Mouse (Mus musculus) cerebellum, adult 11 months (tissue): ENCODE data around the gene Metap2.
A peak's percentile ranks its signal among the peaks of the same experiment; 100 is the strongest.
"Not testable (repeated sequence)": the region's sequence is repeated elsewhere in the genome, so short reads cannot be mapped to it uniquely, and the experiment has no call there.

ENCODE experiments used
- DNase-seq: peaks from one replicate; pipeline ENCODE4 v3.0.0; 2022

Metap2 gene

DNA sequence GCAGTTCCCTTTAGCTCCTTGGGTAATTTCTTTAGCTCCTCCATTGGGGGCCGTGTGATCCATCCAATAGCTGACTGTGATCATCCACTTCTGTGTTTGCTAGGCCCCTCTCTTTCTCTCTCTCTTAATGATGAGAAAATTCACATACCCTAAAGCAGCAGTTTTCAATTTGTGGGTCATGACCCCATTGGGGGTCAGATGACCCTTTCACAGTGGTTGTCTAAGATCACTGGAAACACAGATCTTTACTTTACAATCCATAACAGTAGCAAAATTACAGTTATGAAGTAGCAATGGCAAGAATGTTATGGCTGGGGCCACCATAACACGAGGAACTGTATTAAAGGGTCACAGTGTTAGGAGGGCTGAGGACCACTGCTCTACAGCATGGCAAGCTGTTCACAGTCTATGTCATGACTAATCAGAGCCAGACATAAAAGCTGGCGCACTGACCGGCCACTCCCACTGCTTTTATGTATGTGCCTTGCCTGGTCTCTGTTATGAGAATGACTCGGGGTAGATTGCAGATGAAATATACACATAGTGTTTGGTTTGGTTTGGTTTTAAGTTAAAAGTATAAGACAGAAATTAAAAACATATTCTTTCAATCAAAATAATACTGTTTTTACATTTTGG, 13.0 kb upstream of the Metap2 start:
- DNase-seq: no peak

DNA sequence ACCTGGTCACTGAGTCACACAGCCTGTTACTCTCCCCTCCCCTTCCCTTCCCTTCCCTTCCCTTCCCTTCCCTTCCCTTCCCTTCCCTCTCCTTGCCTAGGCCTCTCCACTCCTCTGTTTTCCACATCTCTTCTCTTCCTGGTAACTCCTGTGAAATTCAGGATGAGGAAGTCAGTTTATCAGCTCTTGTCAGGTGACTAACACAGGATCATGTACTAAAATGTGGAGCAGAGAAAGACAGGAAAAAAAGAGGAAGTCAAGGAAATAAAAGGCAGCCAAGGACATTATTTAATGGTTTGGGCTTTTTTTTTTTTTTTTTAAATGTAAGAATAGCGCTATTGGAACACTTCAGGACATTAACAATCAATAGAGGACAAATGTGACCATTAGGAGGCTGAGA, 12.1 kb upstream of the Metap2 start:
- no peak for DNase-seq

DNA sequence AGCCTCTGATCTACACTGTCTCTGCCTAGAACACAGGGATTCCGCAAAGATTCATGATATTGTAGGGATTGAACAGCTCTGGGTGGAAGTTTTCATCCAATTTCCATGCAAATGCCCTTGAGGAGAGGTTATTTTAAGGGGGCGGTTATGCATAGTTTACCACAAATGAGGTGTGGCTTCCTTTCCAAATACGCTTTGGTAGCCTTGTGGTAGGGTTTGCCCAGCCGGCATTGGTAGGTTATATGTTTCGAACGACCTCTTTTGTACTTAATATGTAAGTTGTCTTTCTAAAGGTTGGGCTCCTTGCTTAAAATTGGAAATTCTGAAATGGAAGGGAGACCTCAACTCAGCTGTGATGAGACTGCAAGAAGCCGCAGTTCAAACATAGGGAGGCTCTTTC, 11.6 kb upstream of the Metap2 start:
- no peak for DNase-seq

DNA sequence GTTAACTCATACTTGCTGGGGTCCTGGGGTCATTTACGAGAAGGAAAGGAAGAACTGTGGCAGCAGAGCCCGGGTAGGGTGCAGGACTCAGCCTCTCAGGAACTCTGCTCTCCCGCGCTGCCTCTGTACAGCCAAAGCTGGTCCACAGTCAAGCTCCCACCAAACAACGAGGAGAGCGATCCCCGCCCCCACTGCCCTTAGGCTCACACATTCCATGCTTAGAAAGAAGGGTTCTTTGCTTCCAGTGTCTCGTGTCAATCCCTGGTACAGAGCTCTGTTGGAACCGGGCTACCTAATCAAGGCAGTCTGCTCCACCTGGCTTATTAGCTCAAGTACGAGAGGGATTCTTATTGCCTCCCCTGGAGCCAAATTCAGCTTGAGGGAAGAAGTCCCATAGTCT, 10.5 kb upstream of the Metap2 start:
- no peak for DNase-seq

DNA sequence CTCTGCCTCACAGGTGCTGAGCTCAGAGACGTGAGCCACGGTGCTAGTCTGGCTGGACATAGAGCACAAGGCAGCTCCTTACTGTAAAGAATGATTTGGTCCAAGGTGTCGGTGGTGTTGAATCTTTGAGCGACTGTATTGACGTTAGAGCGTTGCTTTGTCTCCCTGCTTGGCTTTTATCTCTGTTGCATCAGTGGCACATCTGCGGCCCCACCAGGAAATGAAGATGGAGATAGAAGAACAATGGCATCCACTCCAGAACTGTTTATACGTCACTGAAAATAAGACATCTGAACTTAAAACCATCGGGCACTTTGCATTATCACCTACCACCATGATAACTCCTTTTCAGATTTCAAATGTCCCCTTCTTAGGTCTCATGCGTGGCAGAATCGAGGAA, 3.0 kb upstream of the Metap2 start:
- no peak for DNase-seq

DNA sequence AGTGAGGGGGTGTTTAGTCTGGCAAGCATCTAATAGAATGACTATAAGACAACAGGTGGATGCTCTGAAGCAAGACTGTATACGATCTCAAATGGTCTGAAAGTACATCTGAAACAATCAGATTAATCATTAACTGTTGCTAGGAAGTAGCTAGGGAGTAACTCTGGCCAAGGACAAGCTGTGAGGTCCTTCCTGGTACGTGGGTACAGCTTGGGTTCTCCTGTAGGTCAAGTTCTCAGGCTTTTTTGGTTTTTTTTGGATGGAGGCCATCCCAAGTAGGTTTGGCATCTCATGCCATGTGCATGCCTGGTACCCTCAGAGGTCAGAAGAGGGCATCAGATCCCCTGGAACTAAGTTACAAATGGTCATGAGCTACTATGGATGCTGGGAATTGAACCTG, 2.4 kb upstream of the Metap2 start:
- DNase-seq: no peak

DNA sequence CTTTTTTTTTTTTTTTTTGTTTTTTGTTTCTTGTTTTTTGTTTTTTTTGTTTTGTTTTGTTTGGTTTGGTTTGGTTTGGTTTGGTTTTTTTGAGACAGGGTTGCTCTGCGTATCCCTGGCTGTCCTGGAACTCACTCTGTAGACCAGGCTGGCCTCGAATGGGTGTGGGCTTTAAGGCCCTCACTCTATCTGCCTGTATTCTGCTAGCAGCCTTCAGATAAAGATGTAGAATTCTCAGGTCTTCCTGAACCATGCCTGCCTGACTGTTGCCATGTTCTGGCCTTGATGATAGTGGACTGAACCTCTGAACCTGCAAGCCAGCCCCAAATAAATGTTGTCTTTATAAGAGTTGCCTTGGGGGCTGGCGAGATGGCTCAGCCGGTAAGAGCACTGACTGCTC, 4.3 kb downstream of the Metap2 start:
- no peak for DNase-seq

DNA sequence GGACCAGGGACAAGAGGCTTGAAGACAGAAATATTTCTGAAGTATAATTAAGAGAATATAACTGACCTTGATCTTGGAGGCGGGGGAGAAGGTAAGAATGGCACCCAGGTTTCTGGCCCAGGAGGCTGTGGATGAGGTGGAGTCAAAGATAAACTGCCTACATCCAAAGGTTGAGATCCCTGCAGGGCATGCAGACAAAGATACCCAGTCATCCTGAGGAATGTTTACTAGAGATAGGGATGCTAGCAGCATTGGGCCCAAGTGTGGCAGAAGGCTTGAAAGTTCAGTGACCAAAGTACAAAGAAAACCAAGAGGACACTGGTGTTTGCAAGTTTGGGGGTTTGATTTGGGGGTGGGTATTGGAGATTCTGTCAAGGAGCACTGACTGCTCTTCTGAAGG, 5.9 kb downstream of the Metap2 start:
- no peak for DNase-seq

DNA sequence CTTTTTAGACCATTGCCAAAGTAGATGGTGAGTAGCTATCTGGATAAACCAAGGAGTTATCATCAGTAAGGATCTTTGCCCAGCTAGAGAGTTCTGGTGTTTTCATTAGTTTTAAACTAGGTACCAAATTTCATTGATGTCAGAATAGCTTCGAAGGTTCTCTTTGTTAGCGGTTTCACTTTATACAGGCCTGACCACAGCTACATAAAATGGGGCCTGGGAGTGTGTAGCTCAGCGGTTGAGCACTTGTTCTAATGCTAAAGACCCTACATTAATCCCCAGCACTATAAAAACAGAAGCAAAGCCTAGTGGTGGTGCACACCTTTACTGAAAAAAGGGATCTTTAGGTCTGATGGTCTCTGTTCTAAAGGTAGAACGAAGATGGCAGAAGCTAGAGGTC, 6.3 kb downstream of the Metap2 start:
- no peak for DNase-seq

DNA sequence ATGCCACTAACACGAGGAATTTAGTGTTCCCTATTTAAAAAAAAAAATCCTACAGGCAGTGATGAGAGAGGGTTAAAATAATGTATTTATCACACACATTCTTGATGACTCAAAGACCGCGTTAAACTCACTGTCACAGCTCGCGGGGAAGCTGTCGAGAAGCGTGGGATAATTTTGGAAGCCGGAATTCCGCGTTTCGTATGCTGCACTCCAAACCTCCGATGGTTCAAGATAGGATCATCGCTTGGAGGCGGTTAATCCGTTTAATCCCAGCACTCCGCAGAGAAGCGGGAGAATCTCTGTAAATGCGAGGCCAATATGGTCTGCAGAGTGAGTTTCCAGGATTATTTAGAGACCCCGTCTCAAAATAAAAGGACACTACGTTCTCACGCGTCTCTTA, 6.9 kb downstream of the Metap2 start:
- DNase-seq: no peak

DNA sequence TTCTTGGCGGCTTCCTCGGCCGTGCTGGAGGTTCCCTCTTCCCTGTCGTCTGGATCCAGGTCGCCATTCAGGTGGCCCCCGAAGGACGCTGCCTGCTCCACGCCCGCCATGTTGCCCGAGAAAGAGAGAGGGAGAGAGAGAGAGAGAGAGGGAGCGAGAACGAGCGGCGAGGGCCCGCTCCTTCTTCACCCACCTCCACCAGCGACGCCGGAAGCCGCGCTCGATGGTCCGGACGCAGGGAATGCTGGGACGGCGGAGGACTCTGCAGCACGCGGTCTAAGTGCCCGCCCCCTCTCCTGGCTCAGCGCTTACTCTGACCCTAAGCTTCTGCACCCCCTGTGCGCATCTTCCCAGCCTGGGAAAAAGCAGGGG, 7.3 kb downstream of the Metap2 start:
- peak; percentile 78 for DNase-seq

DNA sequence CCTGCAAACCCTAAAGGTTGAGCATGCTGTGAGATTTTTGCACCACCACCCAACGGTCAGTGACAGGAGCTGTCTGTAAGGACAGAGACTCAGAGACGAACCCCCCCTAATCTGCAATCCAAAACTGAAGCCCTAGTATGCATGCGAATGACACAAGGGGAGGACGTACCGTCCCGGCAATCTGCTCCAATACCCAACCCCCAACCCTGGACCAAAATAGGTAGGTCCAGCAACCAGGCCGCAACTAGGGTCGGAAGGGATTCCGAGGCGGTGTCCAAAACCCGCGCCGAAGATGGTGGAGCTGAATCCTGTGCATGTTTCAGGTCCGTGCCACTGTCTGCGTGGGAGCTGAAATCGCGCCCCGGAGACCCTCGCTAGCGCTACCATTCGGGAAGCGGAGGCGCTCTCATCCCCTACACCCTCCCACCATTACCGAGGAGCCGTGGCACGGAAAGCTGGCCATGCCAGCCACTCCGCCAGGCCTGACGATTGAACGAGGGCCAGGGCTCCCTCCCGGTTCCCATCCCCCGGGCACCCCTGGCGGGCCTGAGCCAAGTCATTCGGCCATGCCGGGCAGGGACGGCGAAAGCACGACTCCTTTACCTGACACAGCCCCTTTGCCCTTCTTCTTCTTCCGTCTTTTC, 7.8 kb downstream of the Metap2 start:
- DNase-seq: peak; percentile 42

DNA sequence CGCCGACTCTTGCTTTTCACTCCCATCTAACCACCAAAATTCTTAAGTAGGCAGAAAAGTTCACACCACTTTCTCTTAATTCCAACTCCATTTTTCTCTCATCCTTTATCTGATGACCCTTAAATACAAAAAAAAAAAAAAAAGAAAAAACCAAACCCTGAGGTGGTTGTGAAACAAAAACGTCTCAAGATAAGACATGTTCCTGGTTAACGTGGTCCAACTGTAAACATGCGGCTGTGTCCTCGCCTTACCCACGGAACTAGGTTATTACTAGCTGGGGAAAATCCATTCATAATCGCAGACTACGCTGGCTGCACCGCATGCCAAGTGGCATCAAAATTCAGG, 8.3 kb downstream of the Metap2 start:
- no peak for DNase-seq

DNA sequence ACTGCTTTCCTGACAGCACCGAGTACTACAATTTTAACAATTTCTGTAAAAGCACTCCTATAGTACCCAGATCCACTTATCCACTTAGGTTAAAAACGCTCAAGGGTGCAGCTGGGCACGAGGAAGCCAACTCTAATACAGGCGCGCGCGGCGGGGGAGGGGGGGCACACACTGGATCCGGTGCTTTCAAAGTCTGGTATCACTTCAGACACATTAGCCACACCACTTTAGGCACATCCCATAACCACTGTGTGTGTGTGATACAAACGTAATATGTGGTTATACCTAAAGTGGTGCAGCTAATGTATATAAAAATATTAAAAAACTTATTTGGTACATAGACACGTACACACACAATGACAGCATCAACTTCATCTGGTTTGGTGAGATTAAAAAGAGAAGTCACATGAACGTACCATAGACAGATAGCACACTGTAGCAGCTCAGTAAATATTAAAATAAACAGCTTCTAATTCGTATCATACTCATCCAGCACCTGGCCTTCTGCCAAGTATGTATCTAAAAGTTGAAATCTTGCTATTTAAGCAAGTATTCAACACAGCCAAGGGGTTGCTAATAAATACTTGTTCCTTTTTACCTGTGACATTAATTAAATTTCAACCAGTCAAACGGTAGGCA, 10.9 kb downstream of the Metap2 start:
- DNase-seq: no peak

DNA sequence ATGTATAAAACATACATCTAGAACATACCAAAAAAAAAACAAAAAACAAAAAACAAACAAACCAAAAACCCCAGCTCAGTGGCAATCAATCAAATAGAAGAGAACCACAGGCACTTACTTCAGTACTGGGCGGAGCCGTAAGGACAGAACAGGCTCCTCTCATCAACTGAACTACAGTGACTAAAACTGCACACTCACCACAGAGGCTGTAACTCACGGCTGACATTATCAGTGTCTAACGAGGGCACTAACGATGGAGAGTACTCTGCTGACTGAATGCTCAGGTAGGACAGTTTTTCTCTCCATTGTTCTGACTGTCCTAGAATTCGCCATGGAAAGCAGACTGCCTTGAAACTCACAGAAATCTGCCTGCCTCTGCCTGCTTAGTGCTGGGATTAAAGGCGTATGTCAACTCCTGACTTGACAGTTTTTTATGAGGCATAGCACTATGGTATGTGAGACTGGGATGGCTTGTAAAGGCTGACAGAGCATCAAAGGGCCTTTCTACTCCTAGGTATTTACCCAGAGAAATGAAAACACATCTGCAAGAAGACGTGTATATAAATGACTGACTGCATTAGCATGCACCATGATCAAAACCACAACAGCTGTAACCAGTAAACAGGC, 14.0 kb downstream of the Metap2 start:
- no peak for DNase-seq

DNA sequence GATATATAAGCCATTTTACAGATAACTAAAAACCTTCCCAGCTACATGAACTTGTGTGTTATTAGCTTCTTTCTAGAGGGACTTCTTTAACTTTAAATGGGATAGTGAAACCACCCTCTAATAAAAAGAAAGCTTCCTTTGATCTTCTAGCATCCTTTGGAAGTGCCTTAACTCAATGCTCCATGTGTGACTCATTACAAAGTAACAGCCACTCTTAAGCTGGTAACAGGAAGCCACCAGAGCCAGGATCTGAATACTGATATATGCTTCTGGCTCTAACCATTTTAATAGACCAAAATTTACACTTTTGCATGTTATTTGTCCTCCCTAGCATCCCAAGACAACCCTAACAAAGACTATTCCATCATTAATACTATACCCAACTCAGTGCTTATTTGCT, 15.0 kb downstream of the Metap2 start:
- no peak for DNase-seq

DNA sequence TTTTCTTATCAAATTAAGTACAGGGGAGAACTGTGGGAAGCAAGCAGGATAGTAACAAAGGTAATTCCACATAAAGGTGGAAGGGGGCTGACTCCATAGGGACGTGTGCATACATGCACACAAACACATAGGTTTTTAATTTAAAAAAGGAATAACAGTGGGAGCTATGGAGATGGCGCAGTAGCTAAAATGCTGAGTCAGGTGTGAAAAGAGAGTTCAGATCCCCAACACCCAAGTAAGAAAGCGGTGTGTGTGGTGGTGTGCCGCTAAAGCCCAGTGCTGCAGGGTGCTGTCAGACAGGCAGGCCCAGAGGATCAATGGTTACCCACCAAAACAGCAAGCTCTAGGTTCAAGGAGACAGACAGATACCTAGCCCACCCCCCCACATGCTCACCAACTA, 18.2 kb downstream of the Metap2 start:
- DNase-seq: no peak

DNA sequence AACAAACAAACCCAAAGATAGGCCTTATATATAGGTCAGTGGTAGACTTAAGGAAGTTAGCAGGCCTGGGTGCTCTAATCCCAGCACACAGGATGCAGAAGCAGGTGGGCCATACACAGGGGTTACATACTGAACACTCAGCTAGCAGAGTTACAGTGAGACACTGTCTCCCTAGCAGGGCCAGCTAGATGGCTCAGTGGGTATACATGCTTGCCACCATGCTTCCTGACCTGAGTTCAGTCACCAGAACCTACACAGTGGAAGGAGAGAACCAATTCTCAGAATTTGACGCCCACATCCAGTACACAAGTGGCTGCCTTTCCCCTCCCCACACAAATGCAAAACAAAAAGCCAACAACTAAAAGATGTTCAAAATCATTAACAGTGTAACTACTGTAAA, 20.1 kb downstream of the Metap2 start:
- DNase-seq: no peak

DNA sequence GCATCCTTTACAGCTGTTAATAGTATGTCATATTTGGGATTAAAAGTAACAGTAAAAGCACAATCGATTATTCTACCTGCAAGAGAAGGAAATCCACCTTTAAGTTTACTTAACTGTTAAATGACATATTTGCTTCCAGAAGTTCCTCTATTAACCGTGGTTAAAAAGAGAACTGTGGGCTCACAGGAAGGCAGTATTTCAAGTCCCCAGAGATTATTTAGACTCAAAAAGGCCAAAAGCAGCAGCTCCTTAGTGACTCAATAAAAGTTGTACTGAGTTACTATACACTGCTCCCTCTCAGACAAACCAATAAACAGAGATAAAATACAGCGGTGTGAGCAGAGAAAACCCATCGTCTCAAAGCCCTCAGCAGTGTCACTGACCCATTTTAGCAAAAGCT, 28.0 kb downstream of the Metap2 start:
- no peak for DNase-seq

DNA sequence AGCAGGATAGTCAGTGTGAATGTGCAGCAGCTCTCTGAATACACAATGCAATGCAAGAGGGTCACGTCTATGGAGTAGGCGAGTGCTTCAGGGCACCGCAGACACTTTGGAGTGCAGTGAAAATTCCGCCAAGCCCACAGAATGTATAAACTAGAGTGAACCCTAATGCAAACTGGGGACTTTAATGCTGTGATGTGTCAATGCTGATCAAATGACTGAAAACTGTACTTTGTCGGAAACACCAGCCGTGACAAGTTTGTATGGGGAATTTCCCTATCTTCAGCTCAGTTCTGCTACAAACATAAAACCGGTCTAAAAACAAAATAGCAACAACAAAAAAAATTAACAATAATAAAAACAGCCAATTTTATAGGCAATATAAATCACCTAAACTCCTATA, 28.5 kb downstream of the Metap2 start:
- DNase-seq: no peak

DNA sequence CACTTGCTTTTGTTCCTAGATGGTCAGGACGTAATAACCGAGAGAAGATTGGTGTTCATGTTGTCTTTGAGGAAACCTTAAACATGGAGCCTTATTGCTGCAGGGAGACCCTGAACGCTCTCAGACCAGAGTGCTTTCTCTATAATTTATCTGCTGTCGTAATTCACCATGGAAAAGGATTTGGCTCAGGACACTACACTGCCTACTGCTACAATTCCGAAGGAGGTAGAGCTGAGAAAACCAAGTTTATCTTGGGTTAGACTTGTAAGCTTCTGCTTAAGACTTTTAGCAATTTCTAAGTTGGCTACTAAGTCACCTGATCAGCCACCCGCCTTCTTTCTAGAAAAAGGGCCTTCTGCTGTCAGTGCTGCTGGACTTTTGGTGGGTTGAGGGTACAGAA, 40.8 kb downstream of the Metap2 start:
- no peak for DNase-seq

DNA sequence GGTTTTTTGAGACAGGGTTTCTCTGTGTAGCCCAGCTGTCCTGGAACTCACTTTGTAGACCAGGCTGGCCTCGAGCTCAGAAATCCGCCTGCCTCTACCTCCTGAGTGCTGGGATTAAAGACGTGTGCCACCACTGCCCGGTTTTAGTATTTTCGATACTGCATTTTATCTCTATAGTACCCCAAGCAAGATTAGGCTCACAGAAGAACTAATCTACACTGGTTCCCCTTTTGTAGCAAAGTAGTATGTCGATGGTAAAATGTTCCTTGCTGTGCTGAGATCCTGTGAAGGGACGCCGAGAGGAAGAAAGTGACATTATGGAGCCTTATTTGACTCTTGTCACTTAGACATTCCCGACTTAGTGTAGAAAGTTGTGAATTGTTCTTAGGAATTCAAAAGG, 41.8 kb downstream of the Metap2 start:
- DNase-seq: no peak

DNA sequence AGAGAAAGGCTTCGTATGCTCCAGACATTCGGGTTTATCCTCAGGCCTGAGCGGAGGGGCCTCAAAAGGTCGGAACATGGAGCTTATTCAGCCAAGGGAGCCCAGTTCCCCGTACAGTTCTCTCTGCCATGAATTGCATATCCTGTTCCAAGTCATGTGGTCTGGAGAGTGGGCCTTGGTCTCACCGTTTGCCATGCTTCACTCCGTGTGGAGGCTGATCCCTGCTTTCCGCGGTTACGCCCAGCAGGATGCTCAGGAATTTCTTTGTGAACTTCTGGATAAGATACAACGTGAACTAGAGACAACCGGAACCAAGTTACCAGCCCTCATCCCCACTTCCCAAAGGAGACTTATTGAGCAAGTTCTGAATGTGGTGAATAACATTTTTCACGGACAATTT, 50.2 kb downstream of the Metap2 start:
- no peak for DNase-seq

DNA sequence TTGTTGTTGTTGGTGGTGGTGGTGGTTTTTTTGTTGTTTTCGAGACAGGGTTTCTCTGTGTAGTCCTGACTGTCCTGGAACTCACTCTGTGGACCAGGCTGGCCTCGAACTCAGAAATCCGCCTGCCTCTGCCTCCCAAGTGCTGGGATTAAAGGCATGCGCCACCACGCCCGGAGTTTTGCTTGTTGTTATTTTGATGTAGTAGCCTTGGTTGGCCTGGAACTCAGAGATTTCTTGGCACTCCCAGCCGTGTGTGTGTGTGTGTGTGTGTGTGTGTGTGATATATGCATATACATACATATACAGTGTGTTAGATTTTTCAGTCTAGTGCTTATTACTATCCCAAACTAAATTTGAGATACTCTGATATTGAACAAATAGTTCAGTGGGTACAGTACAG, 61.8 kb downstream of the Metap2 start:
- not testable (repeated sequence) for DNase-seq

DNA sequence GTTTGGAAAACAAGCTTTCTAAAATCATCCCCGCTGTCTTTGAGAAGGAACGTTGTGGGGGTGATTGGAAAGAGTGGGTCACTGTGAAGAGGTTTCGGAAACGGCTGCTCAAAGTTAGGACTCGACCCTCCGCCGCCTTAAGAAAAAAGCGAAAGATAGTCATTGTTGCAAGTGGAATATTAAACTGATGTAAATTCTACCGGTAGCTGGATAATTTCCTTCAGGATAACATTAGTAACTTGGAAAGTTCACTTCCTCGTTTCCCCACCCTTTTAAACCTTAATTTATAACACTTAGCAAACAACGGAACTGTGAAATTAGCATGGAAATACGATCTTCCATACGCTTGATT, 62.5 kb downstream of the Metap2 start:
- no peak for DNase-seq
